Mouse (Mus musculus) adrenal gland, adult 10 weeks (tissue): Measurements from ENCODE around the gene Nlrp2. TPM values are rescaled to one million over a fixed set of nuclear protein-coding genes. Genes with fewer than 3 reads are reported as not detected.

Experiments
- polyA plus RNA-seq: library from polyadenylated mRNA; stranded (reverse); fragments of 350-450 nt; fragmentation: Illumina TruSeq; extraction: RNeasy Lipid Tissue Mini Kit (QIAGEN cat#74804); gene quantifications from one replicate; pipeline ENCODE4 v1.2.3, GENCODE M21; 2014; ENCODE audit warnings: low read depth, low replicate concordance

Nlrp2 gene
- polyA plus RNA-seq, result not detected

DNA sequence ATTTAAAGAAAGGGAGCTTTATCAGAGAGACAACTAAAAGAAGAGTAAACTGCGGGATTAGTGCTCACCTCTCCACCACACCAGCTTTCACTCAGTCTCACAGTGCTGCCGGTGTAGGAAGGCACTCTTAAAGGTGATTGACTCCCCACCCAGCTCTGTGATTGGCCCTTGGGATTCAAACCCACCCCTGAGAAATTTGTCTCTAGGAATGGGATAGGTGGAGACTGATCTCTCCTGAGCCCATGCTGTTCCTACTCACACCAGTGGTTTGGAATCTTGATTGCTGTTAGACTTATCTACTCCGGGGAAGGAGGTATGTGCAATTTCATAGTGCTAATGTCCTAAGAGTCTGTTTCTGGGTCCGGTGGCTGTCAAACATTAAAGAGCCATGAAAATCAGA lies at the start of gene Nlrp2:
Gene Nlrp2, minus strand, starts transcription at position 101 of the 400 bp plus-strand sequence.

DNA sequence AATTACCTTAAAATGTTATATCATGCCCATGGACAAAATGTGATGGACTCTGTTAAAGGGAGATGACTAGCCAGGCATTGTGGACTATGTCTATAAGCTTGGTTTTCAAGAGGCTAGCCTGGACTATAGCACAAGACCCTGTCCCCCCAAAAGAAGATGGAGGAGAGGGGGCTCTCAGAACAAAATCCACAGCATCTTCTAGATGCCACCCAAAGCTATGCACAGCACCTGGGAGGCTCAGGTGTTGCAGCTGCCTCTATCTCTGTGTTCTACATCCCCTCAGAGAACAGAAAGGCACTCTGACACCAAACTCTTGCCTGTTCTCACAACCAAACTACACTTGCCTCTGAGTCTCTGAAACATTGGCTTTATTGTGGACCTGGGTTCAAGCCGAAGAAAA lies 598 bp downstream of the Nlrp2 start, which contains the start of gene Gm5065:
Gene Gm5065, plus strand, starts transcription at position 301 of the 400 bp plus-strand sequence.

Other genes starting within 250 kb of the Nlrp2 start
- not detected for gene Rfpl4, start 234.1 kb downstream of the Nlrp2 start, polyA plus RNA-seq
- 1.5 TPM for gene Rasl2-9, start 225.1 kb downstream of the Nlrp2 start, polyA plus RNA-seq
- not detected for gene Vmn1r55, start 201.4 kb downstream of the Nlrp2 start, polyA plus RNA-seq
- not detected for gene Vmn1r56, start 154.3 kb downstream of the Nlrp2 start, polyA plus RNA-seq
- not detected for gene Vmn1r57, start 132.5 kb downstream of the Nlrp2 start, polyA plus RNA-seq
- not detected for gene Gm5065, start 498 bp downstream of the Nlrp2 start, polyA plus RNA-seq
- gene Vmn1r58, start 62.4 kb upstream of the Nlrp2 start, polyA plus RNA-seq, result not detected
- gene Vmn1r59, start 105.7 kb upstream of the Nlrp2 start, polyA plus RNA-seq, result not detected
- gene Vmn2r28, start 142.9 kb upstream of the Nlrp2 start, polyA plus RNA-seq, result not detected
- gene Vmn1r60, start 196.3 kb upstream of the Nlrp2 start, polyA plus RNA-seq, result not detected